Mouse (Mus musculus) forebrain, embryonic 11.5 days (tissue): ENCODE measurements around the gene Dcun1d2. TPM values are rescaled to one million over a fixed set of nuclear protein-coding genes. Genes with fewer than 3 reads are reported as not detected.
"Not testable (repeated sequence)": the region's sequence is repeated elsewhere in the genome, so short reads cannot be mapped to it uniquely, and the experiment has no call there.

Experiments used
- ATAC-seq: fragments of 200-750 bp; cut with Nextera tagmentation; replicated peaks from 2 replicates; pipeline ENCODE4 v1.8.0; 2017; ENCODE audit warnings: moderate TSS enrichment; ENCODE audit not compliant: low FRiP score
- DNase-seq: peaks from one replicate; pipeline ENCODE4 v3.0.0-alpha.2; 2017; ENCODE audit warnings: low spot score
- H3K27ac ChIP-seq: fragments of 300-500 bp; sonication (generic); 2 replicates; pipeline ENCODE4 v1.5.1; 2014; ENCODE audit warnings: low read depth, low read length
- H3K27me3 ChIP-seq: fragments of 300-500 bp; sonication (generic); 2 replicates; pipeline ENCODE4 v1.6.1; 2014; ENCODE audit warnings: mild to moderate bottlenecking, low read length, mixed read lengths; ENCODE audit not compliant: control insufficient read depth, insufficient read depth
- H3K36me3 ChIP-seq: fragments of 300-500 bp; sonication (generic); 2 replicates; pipeline ENCODE4 v1.6.1; 2014; ENCODE audit warnings: mild to moderate bottlenecking, low read length, moderate library complexity, mixed read lengths; ENCODE audit not compliant: control insufficient read depth, insufficient read depth
- H3K4me1 ChIP-seq: fragments of 300-500 bp; sonication (generic); replicated peaks from 2 replicates; pipeline ENCODE4 v1.6.1; 2014; ENCODE audit warnings: low read length, mixed read lengths; ENCODE audit not compliant: control insufficient read depth, insufficient read depth
- H3K4me2 ChIP-seq: fragments of 300-500 bp; sonication (generic); 2 replicates; pipeline ENCODE4 v1.6.1; 2014; ENCODE audit warnings: low read depth, mild to moderate bottlenecking, low read length, moderate library complexity, mixed read lengths; ENCODE audit not compliant: severe bottlenecking
- H3K4me3 ChIP-seq: fragments of 300-500 bp; sonication (generic); 2 replicates; pipeline ENCODE4 v1.5.1; 2014; ENCODE audit warnings: low read depth, low read length
- H3K9ac ChIP-seq: fragments of 300-500 bp; sonication (generic); 2 replicates; pipeline ENCODE4 v1.6.1; 2014; ENCODE audit warnings: low read length
- H3K9me3 ChIP-seq: fragments of 300-500 bp; sonication (generic); 2 replicates; pipeline ENCODE4 v1.6.1; 2016; ENCODE audit warnings: low read length, mixed read lengths; ENCODE audit not compliant: control insufficient read depth
- WGBS: fragments of 180-500 bp; shearing (Covaris S2); extraction: QIAGEN DNeasy Blood & Tissue Kit; methylation state at CpG from one replicate; pipeline ENCODE4 v1.1.7; 2014; 5-methylcytosine and 5-hydroxymethylcytosine counted together
- polyA plus RNA-seq: library from polyadenylated mRNA; unstranded; fragments of >200 nt; fragmentation: Nextera tagmentation; extraction: Ambion mirVana; gene quantifications from 2 replicates; pipeline ENCODE4 v1.2.1, GENCODE M21; 2014

Dcun1d2 gene
- polyA plus RNA-seq, result 33.8 and 34.6 TPM in 2 replicates

GRCm38 (mm10) chr8:13287692-13288623, at the start of gene Dcun1d2, which contains the start of gene Tmco3:
Gene Dcun1d2, minus strand, starts transcription at chr8:13288131.
Gene Tmco3, plus strand, starts transcription at chr8:13288190.
- H3K9ac ChIP-seq, result peak within 1 kb of the TSS; percentile 81
- H3K4me1 ChIP-seq, result peaks cover 5% of the 10 kb centered on the region; the same call in 1 of the 2 replicates
- no peaks in the 10 kb centered on the region; the same call in 1 of the 2 replicates for H3K9me3 ChIP-seq
- no peaks in the 10 kb centered on the region; the same call in 1 of the 2 replicates for H3K36me3 ChIP-seq
- under 1% methylated on average over 79 of the region's 79 CpGs for WGBS
- H3K4me3 ChIP-seq, result peak within 1 kb of the TSS; percentile 61
- H3K27ac ChIP-seq, result peak within 1 kb of the TSS; percentile 85
- peak within 1 kb of the TSS; percentile 90 for H3K4me2 ChIP-seq
- DNase-seq, result peak; percentile 95
- ATAC-seq, result peak; percentile 91
- no peaks in the 10 kb centered on the region for H3K27me3 ChIP-seq

DNA sequence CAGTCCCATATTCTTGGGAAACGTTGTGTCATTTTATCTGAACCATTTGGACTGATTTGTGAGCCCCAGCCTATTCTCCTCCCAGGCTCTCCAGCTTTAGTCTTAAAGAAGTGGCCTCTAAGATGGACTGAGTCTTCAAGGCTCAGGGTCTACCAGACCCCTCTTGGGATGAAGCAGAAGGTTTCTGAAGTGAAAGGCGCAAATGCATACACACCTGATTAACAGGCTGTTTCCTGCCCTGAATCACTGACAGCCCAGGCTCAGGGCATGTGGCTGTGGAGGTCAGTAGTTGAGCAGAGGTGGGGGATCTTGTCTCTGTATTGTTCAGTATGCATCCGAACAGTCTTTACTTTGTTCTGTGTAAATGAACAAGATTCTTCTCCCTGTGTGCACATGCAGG, 49.7 kb upstream of the Dcun1d2 start:
- H3K36me3 ChIP-seq, result no peaks in the 10 kb centered on the region; the same call in 1 of the 2 replicates
- H3K4me2 ChIP-seq, result peak overlapping the region; percentile 79; the same call in 1 of the 2 replicates
- H3K9me3 ChIP-seq, result no peaks in the 10 kb centered on the region
- no peak overlapping the region for H3K27ac ChIP-seq
- H3K9ac ChIP-seq, result peak overlapping the region; percentile 59
- 84% methylated on average over 3 of the region's 3 CpGs for WGBS
- no peaks in the 10 kb centered on the region for H3K27me3 ChIP-seq
- ATAC-seq, result no peak
- no peak for DNase-seq
- H3K4me1 ChIP-seq, result peaks cover 4% of the 10 kb centered on the region; the same call in 1 of the 2 replicates
- H3K4me3 ChIP-seq, result peak overlapping the region; percentile 95; the same call in 1 of the 2 replicates

GRCm38 (mm10) chr8:13337245-13337644, 49.3 kb upstream of the Dcun1d2 start:
- H3K27me3 ChIP-seq, ATAC-seq, H3K9ac ChIP-seq, H3K36me3 ChIP-seq, H3K4me2 ChIP-seq, H3K4me1 ChIP-seq, DNase-seq, H3K9me3 ChIP-seq, H3K27ac ChIP-seq, H3K4me3 ChIP-seq: not testable (repeated sequence)
- 91% methylated on average over 6 of the region's 6 CpGs for WGBS

DNA sequence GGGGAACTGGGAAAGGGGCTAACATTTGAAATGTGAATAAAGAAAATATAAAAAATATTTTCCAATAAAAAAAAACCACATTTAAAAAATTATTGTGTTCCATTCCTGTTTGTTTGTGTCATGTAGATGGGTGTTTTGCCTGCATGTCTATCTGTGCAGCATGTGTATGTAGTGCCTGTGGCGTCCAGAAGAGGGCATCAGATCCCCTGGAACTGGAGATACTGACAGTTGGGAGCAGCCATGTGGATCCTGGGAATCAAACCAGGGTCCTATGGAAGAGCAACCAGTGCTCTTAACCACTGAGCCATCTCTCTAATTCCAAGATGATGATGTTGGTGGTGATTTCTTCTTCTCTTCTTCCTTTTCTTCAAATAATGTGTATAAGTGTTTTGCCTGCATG, 46.7 kb upstream of the Dcun1d2 start:
- no peak for DNase-seq
- Histone ChIP-seq H3K9ac (no peak overlapping the region), H3K9me3 (no peaks in the 10 kb centered on the region), H3K4me3 (no peak overlapping the region), H3K4me1 (peaks cover 4% of the 10 kb centered on the region; the same call in 1 of the 2 replicates), H3K4me2 (no peak overlapping the region), H3K36me3 (no peaks in the 10 kb centered on the region), H3K27ac (no peak overlapping the region), H3K27me3 (no peaks in the 10 kb centered on the region)
- 41% methylated on average over 1 of the region's 1 CpGs for WGBS
- ATAC-seq, result no peak

- H3K36me3 ChIP-seq, result no peaks in the 10 kb centered on the region
- H3K9ac ChIP-seq, result no peak overlapping the region
- no peaks in the 10 kb centered on the region for H3K27me3 ChIP-seq
- WGBS, result 41% methylated on average over 5 of the region's 5 CpGs
- H3K9me3 ChIP-seq, result no peaks in the 10 kb centered on the region
- DNase-seq (no peak), ATAC-seq (no peak)
- no peak overlapping the region for H3K4me2 ChIP-seq
- H3K4me3 ChIP-seq, result no peak overlapping the region
- no peak overlapping the region for H3K27ac ChIP-seq
- H3K4me1 ChIP-seq, result no peaks in the 10 kb centered on the region
Observed at GRCm38 (mm10) chr8:13326598-13326997, 38.7 kb upstream of the Dcun1d2 start.

GRCm38 (mm10) chr8:13316671-13317070, 28.7 kb upstream of the Dcun1d2 start:
- 92% methylated on average over 10 of the region's 10 CpGs for WGBS
- Histone ChIP-seq H3K4me2 (no peak overlapping the region), H3K36me3 (no peaks in the 10 kb centered on the region), H3K4me1 (no peaks in the 10 kb centered on the region), H3K9me3 (no peaks in the 10 kb centered on the region), H3K9ac (no peak overlapping the region), H3K27me3 (no peaks in the 10 kb centered on the region), H3K4me3 (no peak overlapping the region), H3K27ac (no peak overlapping the region)
- ATAC-seq (no peak), DNase-seq (no peak)

DNA sequence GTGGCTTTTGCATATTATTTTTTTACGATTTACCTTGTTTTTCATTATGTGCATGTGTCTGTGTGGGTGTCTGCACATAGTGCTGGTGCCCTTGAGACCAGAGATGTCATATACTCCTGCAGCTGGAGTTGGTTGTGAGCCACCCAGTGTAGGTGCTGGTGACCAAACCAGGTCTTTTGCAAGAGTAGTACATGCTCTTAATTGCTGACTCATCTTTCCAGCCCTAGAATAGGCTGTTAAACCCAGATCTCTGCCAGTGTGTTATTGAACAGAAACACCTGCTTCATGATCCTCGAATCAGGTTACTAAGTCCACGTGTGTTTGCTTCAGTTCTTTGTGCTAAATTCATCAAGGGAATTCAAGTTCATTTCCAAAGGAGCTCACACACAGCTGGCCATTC, 27.0 kb upstream of the Dcun1d2 start:
- no peak overlapping the region for H3K4me3 ChIP-seq
- no peak overlapping the region for H3K4me2 ChIP-seq
- H3K9ac ChIP-seq, result no peak overlapping the region
- ATAC-seq (no peak), DNase-seq (no peak)
- H3K4me1 ChIP-seq, result no peaks in the 10 kb centered on the region
- H3K27me3 ChIP-seq, result no peaks in the 10 kb centered on the region
- H3K9me3 ChIP-seq, result no peaks in the 10 kb centered on the region
- no peak overlapping the region for H3K27ac ChIP-seq
- 80% methylated on average over 3 of the region's 3 CpGs for WGBS
- peaks cover 2% of the 10 kb centered on the region; the same call in 1 of the 2 replicates for H3K36me3 ChIP-seq

DNA sequence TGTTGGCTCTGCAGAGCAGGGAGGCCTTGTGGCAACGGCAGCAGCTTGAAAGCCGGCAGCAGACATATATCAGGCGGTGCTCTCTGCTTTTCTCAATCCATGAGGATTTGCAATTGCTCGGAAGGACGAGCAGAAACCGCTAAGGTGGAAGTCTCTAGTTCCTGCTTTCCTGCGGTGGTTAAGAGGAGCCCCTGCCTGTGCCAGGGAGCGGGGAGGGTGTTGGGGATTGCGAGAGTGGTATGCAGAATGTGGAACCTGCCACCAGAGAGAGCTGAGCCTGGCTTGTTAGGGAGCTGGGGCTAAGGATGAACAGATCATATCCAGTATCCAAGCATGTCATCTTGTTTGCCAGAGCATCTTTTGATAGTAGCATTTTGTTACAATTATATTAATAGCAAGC, 19.0 kb upstream of the Dcun1d2 start:
- Histone ChIP-seq H3K9ac (no peak overlapping the region), H3K4me3 (no peak overlapping the region), H3K27me3 (no peaks in the 10 kb centered on the region), H3K4me2 (no peak overlapping the region), H3K36me3 (peaks cover 2% of the 10 kb centered on the region; the same call in 1 of the 2 replicates), H3K9me3 (no peaks in the 10 kb centered on the region), H3K27ac (no peak overlapping the region), H3K4me1 (no peaks in the 10 kb centered on the region)
- DNase-seq, result no peak
- ATAC-seq, result no peak
- 88% methylated on average over 9 of the region's 9 CpGs for WGBS
